Mouse (Mus musculus): ENCODE measurements around the gene Mthfd1l.

Mthfd1l gene

DNA sequence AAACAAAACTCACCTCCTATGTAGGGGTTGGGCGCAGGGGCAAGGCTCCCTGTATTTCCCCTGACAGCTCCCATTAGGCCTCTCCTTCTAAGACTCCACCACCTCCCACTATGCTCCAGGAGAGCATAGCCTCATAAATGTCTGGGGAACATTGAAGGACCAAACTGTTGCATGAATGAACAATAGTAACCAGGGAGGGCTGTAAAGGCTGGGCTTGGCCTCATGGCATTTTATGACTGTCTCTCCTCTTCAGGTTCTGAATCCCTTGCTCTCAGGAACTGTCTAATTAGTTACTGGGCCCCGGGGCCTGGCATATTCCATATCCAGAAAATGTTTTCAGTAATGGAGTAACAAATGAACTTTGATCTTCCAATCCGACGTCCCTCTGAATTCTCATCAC is 112.0 kb downstream of the Mthfd1l start:
- DNase-seq (ENCODE audit: low spot score) = peak; percentile 6

DNA sequence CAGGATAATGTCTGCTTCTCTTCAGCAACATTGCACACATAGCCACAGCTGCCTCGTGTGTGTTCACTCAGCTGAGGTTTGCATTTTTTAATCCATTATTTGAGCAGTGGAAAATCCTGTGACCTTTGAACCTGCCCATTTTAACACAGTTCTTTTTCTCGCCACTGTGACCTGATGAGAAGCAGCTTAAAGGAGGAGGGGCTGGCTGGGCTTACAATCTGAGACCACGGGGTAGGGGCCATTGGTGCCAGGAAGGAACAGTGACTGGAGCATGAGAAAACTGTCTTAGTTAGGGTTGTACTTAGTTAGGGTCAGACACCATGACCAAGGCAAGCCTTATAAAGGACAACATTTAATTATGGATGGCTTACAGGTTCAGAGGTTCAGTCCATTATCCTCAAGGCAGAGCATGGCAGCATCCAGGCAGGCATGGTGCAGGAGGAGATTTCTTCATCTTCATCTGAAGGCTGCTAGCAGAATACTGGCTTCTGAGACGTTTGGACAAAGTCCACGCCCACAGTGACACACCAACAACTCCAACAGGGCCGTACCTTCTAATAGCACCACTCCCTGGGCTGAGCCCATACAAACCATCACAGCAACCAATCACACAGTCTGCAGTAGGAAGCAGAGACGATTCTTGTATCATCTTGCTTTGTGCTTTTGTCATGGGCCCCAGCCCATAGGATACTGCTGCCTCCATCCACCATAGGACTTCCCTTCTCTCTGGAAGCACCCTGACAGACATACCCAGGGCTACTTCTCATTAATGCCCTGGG is 112.6 kb downstream of the Mthfd1l start:
- peak; percentile 24 for DNase-seq (ENCODE audit: low spot score)

DNA sequence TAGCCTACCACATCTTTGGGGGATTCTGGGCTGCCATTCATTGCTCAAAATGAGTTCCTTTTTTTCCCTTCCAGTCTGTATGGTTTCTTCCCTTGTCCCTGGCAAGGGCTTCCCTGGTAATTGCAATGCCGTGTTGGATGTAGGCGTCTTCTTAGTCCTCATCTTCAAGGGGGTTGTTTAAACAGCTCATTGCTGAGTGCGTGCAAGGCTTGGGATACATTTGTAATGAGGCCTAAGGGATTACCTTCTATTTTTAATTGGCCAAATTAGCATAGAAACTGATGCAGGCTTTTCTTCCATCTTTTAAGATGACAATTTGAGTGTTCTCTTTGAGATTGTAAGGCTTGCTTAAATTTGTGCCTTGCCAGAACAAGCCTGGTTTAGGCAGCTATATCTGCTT is 114.6 kb downstream of the Mthfd1l start:
- no peak for DNase-seq (ENCODE audit: low spot score)

DNA sequence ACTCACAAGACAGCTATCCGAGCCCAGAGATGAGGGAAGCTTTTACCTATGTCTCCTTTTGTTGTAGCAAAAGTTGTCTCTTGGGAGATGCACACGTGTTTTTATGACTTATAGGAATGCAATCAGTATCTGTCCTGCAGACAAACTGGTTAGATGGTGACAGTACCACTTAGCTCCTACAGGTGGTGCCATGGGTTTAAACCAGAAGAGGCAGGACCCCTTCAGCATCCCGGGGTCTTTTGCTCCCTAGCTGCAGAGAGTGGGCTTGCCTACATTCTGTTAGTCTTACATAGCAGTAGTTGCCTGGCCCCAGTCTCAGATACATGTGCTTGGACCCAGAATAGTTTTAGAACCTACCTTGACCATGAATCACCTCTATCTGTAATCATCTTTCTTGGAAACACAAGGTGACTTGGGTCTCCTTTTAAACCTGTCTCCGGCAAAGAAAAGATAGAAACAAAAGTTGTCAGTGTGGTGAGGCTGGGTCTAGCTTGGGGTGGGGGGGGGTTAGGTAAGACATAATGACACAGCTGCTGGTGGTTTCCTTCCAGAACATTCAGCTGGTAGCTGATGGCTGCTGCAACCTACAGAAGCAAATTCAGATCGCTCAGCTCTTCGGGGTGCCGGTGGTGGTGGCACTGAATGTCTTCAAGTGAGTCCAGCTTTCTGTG is 116.0 kb downstream of the Mthfd1l start:
- DNase-seq (ENCODE audit: low spot score) = peak; percentile 79

DNA sequence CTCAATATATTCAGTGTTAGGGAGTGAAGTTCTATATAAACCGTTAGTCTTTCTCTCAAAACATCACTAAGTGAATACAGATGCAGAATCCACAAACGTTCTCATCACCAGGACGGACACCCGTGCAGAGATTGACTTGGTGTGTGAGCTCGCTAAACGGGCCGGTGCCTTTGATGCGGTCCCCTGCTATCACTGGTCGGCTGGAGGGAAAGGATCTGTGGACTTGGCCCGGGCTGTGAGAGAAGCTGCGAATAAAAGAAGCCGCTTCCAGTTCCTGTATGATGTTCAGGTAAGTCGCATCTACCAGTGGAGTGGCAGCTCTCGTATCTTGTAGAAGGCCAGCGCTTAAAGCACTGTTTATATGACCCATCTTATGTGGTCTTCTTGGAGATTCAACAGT is 117.0 kb downstream of the Mthfd1l start:
- DNase-seq (ENCODE audit: low spot score) = no peak

DNA sequence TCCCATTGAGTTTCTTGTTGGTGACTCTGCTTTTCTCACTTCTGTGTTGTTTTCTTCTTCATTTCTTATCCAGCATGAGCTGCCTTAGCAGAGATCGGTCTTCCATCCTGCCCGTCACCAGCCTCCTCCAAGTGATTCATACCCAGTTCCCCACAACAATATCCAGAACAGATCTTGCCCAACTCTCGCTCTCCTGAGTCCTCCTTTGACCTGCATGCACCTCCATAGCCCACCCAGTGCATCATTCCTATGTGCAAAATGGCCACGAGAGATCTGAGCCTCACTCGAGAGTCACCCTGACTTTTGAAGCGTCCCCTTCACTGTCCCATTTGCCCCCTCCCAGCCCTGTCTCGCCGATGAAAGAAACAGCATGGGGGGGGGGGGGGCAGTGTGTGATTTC is 120.1 kb downstream of the Mthfd1l start:
- DNase-seq (ENCODE audit: low spot score) = no peak

DNA sequence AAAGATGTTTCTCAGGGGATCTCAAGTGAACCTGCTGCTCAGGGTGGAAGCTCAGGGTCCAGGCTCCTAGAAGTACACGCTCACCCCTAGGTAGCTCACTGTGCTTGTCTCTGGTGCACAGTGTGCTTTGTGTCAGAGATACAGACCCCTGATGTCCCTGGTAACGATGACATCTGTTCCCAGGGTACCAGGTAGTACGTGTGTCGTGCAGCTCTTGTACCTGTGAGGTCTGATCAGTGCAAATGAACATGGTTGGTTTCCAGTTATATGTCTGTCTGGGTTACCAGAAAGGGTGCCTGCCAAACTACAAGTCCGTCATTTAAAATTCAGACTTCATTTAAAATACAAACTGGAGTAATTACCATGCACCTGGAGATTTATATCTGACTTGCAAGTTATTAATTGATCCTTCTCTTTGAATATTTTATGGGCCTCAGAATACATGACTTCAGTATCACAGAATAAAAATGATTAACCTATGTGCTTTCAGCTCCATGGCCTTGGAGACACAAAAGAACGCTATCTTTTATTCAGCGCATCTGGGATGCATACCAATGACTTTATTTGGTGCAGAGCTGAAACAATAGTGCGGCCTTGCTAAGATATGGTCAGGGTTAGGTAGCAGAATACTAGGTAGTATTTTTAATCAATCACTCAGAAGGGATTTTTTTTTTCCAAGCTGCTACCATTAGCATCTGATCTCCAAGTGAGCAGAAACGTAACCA is 121.3 kb downstream of the Mthfd1l start:
- DNase-seq (ENCODE audit: low spot score) = no peak

DNA sequence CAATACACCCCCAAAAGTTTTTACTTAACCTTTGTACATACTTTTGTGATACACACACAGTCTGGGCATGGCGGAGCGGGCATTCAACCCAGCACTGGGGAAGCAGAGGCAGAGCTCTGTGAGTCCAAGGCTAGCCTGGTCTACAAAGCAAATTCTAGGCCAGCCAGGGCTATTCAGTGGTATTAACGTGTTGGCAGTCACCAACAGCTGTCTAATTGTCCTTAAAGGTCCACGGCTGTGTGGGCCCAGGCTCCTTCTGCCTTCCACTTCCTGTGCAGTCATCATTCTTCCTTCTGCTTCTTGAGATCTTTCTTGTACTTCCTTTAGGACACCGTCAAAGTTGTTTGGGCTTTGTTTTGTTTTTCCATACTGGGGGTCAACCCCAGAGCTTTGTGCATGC is 123.2 kb downstream of the Mthfd1l start:
- no peak for DNase-seq (ENCODE audit: low spot score)

DNA sequence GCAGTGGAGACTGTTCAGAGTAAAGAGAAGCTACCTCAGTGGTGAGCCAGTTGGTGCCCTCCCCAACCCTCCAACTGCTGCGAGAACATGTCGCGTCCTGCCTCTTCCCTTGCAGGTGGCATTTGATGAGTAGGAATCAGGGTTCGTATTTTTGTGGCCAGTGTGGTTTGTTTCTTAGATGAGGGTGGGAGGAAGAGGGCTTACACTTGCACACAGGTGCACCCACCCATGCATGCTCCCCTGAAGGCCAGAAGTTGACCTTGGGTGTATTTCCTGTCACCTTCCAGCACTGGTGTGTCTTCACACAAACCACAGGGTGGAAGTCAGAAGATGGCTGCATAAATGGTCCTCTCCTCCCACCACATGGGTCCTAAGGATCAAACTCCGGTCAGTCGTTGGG is 127.1 kb downstream of the Mthfd1l start:
- no peak for DNase-seq (ENCODE audit: low spot score)

DNA sequence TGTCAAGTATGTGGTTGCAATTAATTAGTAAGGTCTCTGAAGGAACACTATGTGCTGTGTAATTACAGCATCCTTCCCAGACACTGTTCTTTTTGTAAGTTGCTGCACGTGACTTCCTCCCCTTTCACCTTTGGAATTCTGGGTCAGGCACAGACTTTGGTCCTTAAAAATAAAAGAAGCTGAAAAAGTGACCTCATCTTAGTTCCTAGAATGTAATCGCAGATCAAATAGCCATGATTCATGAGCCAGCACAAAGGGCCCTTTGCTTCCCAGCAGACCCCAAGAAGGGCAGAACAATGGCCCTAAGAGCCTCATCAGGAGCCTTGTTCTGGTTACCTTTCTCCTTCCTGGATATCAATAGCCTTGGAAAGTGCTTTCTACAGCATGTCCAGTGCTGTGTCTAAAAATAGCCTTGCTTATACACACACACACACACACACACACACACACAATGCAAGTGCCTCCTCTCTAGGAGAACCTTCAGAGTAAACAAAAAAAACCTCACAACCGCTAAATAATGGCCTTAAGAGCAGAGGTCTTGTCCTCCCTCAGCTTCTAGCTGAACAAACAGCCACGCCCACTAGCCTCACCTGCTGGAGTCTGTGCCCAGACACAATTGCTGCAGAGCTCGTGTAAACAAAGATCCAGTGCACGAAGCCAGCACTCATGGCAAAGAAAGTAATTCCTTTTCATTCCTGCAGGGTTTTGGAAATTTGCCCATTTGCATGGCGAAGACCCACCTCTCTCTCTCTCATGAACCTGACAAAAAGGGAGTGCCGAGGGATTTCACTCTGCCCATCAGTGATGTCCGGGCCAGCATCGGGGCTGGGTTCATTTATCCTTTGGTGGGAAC is 133.0 kb downstream of the Mthfd1l start:
- DNase-seq (ENCODE audit: low spot score) = peak; percentile 38

DNA sequence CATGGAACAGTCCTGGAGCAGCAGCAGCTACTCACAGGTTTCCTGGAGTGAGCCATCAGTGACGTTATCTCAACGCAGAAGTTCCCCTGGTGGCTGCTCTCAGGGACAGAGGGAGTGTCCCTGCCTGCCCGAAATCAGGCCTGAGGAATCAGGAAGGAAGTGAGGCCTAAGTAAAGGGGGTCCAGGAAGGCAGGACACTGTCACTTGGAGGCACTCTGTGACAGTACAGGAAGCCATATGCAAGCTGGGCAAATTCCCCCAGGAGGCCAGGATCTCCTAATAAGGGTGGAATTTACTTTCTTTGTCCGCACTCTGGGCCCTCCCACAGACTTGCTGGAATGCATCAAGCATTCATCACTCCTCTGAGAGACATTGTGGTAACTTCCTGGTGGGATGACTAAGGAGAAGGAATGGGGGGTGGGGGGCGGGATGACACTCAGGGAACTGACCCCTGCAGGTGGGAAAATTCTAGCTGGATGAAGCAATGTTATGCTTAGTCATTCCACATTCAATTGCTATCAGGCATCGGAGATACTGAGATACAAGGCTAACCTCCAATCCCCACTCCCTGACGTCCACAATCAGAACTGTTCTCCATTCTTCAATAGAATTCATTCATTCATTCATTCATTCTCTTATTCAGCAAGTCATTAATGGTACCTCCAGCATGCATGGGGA is 134.9 kb downstream of the Mthfd1l start:
- peak; percentile 74 for DNase-seq (ENCODE audit: low spot score)

DNA sequence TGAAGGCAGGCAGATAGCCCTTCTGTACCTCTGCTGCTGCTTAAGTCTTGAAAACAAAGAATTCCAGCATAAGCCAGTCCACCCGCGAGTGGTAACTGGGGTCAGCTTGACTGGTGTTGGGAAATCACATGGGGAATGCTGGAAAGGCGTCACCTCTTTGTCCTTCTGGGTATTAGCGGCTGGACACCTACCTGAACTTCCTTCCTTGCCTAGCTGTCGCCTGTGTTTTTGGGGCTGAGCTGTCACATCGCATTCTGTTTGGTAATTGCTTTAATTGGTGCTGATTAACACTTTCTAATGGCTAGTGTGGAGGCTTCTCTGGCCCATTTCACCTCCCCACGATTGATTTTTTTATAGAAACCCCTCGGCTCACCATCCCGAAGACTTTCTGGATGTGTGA is 135.5 kb downstream of the Mthfd1l start:
- peak; percentile 70 for DNase-seq (ENCODE audit: low spot score)

DNA sequence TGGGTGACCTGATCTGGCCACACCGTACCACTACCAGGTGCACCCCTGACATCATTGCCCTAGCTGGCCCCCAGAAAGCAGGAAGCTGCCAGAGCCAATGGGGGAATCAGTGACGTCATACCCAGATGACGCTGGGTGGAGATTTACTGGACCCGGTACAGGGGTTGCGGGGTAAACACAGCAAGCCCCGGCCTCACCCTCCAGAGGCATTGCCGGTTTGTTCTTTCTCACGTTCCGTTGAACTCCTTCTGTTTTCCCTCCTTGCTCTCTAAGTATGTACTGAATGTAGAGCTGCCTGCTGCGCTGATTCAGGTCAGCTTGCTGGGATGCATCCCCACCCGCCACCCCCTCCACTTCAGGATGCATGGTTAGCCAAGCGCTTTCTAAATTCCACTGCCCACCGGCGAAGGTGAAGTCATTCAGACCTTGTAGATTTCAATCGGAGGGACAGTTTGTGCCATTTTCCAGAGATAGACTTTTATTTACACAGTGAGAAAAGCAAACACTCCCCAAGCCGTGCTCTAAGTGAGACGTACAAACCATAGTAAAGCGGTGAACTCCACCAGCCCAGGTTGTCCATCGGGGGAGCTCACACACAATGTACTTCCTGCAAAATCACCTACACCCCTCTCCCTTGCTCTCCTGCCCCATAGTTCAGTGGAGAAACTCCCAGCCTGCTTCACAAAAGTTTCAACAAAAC is 138.3 kb downstream of the Mthfd1l start:
- DNase-seq (ENCODE audit: low spot score) = no peak

DNA sequence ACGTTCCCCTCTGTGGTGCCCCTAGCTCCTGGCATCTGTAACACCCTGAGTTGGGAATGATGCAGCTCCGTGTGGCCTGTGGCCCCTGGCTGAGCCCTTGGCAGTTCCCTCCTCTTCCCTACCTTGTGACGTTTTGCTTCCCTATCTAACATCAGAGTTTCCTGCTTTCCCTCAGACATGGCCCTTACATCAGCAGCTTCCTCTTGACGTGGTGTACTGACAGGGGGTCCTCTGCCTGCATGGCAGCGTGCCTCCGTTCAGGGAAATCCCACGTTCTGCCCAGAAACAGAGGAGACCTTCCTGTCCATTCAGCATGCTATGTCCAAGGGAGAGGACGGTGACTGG is 138.8 kb downstream of the Mthfd1l start:
- no peak for DNase-seq (ENCODE audit: low spot score)

DNA sequence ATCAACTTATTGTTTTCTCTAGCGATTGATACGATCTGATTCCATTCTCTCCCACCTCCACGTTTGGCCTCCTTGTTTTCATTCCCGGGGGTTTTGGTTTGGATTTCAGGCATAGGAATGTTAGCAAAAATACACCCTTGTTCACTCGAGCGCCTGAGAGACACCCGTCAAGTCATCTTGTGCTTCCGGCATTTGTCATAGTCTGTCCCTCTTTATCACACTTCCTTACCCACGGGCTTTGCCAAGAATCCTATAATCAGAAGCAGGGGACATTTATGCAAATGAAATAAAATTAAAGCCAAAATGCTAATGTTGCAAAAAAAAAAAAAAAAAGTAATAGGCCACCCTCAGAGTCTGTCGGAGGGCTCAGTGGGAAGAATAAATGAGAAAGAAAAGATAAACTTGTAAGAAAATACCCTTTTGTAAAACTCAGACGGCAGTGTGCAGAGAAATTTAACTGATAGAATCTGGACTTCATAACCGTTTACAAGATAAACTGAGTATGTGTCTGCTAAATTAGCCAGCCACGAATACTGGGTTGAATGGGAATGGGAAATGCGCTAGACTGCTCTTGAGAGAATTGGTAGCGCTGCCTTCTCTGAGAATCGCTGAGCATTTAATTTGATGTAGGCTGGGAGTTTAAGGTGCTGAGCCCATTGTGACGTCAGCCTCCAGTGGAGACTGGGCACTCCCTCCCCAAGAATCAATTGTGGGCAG is 139.9 kb downstream of the Mthfd1l start:
- no peak for DNase-seq (ENCODE audit: low spot score)

DNA sequence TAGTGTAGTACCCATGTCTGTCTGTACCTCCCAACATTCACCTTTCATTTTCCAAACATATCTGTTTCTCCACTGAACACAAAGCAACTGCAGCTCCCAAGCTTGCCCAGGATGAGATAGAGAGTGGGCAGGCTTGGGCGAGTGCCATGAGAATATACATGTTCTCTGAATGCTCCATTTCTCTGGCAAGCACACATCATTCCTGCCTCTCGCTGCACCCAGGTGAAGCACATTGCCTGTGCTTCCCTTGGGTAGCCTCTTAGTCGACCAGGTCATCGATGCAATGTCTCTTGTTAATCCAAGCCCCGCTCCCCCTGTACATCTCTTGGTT is 140.4 kb downstream of the Mthfd1l start:
- DNase-seq (ENCODE audit: low spot score) = no peak

DNA sequence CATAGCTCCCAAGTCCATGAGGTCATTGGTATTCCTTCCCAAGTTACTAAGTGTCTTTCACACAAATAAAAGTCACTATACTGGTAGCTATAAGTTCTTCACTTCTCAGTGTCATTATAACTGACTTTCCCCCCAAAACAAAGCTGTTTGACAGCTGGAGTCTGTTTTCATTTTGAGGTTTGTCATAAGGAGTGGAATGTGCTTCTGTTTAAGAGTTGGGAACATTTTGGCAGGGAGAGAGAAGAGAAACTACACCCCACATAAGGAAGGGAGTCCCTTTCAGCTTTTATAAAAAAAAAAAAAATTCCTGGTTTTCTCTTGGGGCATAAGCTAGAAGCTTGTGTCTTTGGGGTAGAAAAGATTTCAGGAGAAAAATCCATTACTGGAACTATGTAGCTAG is 143.7 kb downstream of the Mthfd1l start:
- no peak for DNase-seq (ENCODE audit: low spot score)

DNA sequence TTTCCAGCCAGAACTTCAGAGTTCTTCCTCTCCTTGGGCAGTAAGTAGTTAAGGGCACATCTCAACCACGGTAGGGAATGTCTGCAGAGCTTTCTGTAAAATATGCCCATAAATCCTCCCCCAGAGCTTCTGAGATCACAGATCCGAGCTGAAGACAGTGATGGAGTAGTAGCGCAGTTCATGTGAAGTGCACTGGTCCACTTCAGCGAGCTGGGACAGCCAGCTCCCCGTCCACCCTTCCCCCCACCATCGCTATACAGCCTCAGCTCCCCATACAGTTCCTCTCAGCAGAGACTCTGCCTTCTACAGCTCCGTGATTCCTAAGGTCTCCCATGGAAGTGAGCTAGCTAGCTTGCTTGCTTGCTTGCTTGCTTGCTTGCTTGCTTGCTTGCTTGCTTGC is 144.2 kb downstream of the Mthfd1l start:
- no peak for DNase-seq (ENCODE audit: low spot score)

DNA sequence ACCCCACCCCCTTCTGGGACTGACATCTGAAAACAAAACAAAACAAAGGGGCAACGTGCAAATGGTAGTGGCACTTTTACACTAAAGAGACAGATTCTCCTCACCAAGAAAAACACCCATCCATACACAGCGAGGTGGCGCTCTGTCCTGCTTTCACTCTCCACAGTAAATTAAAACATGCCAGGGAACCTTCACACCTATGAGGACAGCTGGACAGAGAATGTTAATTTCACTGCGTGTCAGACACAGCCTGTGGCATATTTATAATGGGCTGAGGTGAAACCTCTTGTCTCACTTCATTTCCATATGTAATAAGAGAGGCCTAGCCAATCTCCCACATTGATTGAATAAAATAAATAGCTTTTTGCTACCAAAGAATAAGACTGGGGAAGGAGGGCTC is 146.4 kb downstream of the Mthfd1l start:
- DNase-seq (ENCODE audit: low spot score) = no peak

DNA sequence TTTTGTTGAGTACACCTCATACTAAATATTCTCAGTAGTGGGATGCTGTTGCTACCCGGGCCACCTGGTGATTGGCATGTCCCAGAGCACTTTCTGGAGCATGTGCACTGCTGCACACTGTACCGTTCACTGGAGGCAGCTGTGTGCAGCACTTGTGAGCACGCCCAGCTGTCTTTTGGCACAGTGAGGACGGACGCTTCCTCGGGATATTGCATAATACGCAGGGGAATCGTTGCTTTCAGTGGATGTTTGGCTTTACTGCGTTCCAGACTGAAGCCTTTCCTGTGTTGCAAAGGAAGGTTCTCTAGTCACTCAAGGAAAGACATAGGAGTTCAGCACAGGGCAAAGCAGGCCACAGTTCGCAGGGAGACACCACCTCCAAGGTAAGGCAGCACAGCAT is 147.8 kb downstream of the Mthfd1l start:
- DNase-seq (ENCODE audit: low spot score) = no peak

DNA sequence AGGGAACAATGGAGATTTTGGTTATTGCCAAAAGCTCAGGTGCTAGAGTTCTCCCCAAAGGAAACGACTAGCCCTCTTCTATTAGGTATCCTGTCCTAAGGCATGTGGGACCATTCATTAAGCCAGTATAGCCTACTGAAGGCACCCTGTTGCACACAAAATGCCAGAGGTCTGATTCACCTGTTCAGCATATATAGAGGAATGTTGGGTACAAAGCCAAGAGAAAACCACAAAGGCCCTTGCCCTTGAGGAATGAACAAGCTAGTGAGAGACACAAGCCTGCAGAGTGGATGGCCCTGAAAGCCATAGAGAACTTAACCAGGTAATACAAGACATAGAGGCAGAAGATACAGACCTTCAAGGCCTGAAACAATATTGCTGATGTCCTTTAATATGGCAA is 148.3 kb downstream of the Mthfd1l start:
- no peak for DNase-seq (ENCODE audit: low spot score)
